Mouse (Mus musculus) liver, embryonic 14.5 days (tissue): ENCODE data around the gene Zfp78.

Experiments used
- CTCF ChIP-seq: IDR thresholded peaks from 2 replicates; pipeline ENCODE4 v1.5.1; 2016; ENCODE audit warnings: antibody characterized with exemption, low read depth, control low read depth
- EP300 ChIP-seq: IDR thresholded peaks from 2 replicates; pipeline ENCODE4 v1.6.1; 2016; ENCODE audit warnings: antibody characterized with exemption, low read depth

DNA sequence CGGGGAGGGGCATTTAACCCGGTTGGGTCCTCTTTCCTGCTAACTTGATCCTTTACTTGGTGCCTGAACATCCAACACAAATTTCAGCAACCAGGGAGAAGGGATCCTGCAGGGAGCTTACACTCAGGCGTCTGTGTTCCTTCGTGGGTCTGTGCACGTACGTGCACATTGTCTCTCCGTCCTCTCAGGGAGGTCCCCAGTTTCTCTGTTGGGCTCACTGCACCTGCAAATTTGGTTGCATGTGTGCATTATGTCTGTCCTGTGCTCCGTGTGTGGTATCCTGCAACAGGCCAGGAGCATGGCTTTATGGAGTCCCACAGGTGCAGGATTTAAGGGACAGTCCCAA, 52.3 kb downstream of the Zfp78 start:
- TF ChIP-seq CTCF: no peak
- no peak for TF ChIP-seq EP300
